Mouse (Mus musculus) layer of hippocampus, postnatal 14 days (tissue): Measurements from ENCODE around the gene Maf. TPM values are rescaled to one million over a fixed set of nuclear protein-coding genes. Genes with fewer than 3 reads are reported as not detected.

Experiments
- DNase-seq, 2 experiments: peaks; one replicate each; pipeline ENCODE4 v3.0.0; 2021 to 2022; ENCODE audit warnings: low spot score in 2 of 2, mixed read lengths in 1 of 2
- total RNA-seq, 2 experiments: library from RNA; stranded (reverse); gene quantifications; 2 replicates each; pipeline ENCODE4 v1.2.3; 2021

The Maf gene
- total RNA-seq, 2 experiments from 2014 or later, result 21.8 to 26.7 TPM

DNA sequence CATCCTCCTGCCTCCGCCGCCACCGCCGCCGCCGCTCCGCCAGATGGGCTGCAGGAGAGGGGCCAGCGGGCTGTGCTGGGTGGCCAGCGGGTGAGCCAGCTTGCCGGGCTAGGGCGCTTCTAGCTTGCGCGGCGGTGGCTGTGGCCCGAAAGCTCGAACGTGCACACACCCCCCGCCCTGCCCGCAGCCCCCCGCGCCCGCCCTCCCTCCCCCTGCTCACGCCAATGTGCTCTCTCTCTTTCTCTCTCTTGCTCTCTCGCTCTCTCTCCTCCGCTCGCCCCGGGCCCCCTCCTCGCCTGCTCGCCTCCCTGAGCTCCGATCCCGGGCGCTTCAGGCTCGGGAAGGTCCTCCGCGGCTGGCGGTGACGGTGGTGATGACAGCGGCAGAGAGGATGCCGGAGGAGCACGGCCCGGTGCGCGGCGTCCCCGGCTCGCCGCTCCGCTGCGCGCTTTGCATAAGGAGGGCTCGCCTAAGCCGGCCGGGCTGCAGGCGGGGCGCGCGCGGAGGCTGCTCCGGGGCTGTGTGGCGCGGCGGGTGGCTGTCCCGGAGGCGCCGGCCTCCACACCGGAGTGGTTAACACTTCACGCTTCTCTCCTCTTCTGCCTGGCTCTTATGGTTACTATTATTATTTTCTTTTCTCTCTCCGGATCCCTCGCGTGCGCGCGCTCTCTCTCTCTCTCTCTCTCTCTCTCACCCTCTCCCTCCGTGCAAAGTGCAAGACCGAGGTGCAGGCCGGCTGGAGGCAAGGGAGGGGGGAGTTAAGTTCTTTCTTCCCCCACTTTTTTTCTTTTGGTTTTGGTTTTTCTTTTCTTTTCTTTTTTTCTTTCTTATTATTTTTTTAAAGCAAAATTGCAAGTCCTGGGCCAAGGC lies 498 bp downstream of the Maf start:
- DNase-seq, result peak; percentile 26 to 47

DNA sequence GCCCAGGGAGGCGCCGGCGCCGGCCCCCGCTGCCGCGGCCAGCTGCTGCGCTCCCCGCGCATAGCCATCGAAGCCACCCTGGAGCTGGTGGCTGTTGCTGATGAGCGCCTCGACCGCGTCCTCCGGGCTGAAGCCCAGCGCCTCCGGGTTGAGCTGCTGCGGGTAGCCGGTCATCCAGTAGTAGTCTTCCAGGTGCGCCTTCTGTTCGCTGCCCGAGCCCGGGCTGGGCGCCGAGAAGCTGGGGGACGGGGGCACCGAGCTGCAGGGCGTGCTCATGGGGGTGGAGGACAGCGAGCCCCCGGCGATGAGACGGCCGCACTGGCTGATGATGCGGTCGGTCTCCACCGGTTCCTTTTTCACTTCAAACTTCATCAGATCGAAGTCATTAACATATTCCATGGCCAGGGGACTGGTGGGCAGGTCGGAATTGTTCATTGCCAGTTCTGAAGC lies 1.2 kb downstream of the Maf start:
- no peak for DNase-seq

DNA sequence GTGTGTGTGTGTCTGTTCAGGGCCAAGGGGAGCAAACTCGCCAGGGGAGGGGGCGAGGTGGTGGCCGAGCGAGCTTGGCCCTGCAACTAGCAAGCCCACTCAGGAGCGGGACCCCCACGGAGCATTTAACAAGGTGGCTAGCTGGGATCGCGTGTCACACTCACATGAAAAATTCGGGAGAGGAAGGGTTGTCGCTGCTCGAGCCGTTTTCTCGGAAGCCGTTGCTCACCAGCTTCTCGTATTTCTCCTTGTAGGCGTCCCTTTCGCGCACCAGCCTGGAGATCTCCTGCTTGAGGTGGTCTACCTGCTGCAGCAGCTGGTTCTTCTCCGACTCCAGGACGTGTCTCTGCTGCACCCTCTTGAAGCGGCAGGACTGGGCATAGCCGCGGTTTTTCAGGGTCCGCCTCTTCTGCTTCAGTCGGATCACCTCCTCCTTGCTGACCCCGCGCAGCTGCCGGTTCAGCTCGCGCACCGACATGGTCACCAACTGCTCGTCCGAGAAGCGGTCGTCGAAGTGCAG lies 1.9 kb downstream of the Maf start:
- peak; percentile 19 to 36 for DNase-seq

DNA sequence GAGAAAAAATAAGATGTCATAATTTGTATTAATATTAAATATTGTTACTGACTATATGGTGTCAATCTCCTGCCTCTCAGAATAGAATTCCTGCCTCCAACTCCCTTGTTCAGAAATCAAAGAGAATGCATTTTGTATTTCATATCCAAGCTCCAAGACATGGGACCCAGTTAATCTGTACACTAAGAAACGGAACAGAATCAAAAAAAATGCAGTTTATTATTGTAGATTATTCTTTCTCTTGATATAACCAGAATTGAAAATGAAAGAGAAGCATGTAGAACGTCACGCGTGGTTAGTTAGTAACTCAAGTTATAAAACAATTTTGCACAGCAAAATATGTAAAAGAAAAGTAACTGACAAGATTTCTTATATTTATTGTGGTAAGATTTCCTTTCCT lies 4.5 kb downstream of the Maf start:
- DNase-seq, result no peak

DNA sequence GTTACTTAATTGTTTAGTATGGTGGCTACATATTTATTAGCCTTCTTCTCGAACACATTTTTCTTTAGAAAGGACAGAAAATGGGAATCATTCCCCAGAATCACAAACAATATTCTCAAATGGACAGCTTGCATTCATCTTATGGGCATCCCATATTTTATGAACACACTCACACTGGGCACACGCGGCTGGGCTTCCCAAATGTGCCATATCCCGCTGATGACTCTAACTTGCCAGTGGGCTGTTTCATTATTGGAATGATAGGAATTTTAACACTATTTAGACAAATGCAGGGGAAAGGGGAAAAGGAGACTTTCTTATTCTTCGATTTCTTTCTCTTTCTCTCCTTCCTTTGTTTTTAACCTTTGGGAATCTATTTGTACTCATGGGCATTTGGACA lies 6.6 kb downstream of the Maf start:
- no peak for DNase-seq

DNA sequence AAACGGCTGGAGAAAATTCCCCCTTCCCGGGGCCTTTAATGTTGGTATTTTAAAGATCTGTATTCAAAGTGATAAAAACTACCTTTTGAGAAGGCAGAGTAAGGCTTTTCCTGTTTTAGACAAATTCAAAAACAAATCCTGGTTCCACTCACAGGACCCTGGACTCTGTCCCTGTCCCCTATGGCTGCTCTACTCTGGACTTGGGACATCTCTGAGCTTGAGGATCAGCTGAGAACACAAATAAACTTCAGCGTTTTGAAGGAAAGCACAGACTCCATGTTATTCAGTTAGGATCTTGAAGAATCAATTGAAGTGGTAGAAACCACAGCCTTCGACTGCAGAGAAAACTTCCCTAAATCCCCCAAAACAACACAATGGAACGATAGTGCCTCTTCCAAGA lies 8.4 kb downstream of the Maf start:
- no peak for DNase-seq

DNA sequence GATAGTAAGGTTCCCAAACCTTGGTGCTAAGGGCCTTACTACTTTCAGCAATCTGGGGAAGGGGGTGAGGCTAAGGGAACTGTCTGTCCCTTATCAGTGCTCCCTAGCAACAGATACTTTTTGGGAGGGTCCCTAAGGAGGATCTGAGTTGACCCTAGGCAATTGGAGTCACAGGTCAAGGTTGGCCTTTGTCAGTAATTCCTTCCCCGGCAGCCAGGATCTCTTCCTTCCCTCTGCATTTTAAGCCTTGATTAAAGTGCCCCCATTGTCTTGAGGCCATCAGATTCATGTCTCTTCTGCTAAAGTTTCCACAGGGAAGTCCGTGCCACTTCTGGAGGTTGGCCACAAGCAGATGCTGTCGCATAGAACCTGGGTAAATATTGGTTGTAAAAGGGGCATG lies 10.2 kb downstream of the Maf start:
- DNase-seq, result no peak

DNA sequence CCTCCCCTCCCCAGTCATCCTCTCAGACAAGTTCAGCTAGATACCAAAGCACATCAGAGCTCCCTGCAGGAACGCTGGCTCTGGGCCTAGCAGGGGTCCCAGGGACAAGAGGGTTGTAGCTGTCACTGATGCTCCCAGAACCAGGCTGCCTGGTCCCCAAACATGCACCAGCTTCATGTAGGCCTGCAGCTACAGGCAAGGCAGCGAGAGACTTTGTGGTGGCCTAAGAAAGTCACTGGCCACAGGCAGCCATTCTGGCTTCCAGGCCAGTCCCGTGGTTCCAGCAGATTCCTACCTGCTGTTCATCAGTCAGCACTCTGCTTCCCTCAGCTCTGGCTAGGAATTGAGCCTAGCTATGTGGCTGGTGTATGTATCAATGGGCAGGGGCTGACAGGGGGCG lies 10.9 kb downstream of the Maf start:
- DNase-seq, result no peak

DNA sequence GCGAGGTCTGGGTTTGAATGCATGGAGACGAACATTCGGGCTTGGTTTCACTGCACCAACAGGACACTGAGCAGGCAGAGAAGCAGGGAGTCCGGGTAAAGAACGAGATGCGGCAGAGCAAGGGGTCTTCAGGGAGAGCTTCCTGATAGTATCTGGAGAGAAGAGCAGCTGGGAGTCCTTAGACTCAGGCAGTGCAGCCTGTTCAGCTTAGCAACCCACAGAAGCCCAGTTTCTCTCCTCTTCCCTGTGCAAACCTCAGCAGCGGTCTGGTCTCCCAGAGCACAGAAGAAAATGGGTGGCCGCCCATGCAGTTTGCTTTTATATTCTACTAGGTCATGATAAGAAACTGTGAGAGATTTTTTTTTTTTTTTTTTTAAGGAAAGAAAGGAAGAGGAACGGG lies 20.2 kb downstream of the Maf start:
- DNase-seq, result no peak

DNA sequence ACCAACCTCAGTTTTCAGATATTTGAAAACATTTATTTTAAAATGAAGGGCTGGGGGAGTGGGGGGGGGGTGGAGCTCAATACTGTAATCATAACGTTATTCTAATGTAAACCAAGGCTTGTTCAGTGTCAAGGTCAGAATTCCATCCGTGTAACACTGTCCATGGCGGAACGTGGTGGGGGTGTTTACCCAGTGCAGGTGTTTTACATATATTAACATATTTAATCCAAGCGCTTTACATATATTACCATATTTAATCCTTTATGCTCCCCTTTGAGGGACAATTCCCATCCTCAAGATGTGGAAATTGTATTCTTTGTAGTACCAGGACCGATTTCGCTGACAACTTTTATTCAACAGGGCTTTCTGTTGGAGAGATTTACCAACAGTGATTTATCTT lies 24.3 kb downstream of the Maf start:
- DNase-seq, result no peak

DNA sequence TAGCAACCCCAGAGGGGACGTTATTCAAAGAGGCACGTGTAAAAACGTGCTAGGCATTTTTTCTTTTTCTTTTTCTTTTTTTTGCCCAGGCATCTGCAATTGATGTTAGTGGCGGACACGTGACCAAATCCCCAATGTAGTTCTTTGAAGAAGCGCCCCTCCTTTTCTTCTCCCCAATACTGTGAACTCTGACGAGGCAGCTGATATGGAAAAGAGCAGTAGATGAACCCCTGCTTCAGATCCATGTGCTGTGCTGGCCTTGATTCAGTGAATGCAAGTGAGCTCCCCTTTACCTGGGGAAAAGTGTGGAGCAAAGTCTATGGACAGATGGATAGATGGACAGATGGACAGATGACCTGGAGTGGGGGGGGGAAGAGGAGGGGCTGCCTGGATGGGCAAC lies 28.1 kb downstream of the Maf start:
- DNase-seq, result no peak

DNA sequence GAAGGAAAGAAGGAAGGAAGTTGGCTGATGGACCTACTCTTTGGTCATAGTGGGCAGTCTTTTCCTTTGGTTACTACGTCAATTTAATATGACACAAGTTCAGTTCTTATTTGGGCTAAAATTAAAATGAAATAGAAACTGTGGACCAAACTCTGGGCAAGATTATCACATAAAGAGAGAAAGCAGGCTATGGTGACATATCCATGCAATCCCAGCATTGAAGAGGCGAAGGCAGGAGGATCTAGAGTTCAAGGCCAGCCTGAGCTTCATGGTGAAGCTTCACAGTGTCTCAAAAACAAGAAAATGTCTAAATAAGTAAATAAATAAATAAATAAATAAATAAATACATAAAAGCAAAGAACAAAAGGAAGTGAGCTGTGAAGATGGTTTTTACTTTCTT lies 42.7 kb downstream of the Maf start:
- DNase-seq, result no peak

DNA sequence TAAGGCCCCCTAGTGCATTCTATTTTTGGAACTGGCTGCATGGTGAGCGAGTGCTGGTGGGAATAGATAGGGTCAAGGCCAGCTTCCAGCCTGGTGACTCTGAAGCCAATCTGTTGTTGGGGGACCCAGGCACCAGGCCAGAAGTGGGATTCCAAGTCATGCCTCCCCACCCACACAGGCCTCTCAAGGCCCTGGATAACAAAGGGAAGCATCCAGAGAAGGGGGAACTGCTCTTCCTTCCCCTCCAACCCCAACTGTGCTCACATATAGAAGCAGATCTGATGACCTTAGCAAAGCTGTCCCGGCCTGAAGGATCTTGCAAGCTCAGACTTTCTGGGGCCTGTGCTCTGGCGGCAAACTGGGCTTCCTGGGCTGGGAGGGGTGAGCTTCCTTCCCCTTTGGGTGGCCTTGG lies 57.5 kb downstream of the Maf start:
- peak in 1 of 2 experiments; percentile 18 for DNase-seq

DNA sequence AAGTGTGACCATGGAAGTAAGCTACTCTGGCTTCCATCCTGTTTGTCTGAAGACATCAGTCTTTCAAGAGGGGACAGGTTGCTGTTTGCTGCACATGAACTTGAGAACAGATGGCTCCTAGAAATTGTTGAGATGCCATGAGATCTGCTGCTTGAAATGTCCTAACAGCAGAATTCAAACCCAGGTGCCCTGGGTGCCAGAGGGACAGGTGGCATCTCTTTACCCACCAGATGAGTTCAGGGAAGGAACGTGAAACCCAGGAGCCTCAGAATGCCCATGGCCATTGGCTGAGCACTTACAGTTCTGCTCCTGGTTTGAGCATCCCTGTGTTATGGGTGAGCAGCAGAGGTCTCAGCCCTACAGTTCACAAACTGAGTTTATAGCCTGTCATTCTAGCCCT lies 62.5 kb downstream of the Maf start:
- DNase-seq, result no peak

DNA sequence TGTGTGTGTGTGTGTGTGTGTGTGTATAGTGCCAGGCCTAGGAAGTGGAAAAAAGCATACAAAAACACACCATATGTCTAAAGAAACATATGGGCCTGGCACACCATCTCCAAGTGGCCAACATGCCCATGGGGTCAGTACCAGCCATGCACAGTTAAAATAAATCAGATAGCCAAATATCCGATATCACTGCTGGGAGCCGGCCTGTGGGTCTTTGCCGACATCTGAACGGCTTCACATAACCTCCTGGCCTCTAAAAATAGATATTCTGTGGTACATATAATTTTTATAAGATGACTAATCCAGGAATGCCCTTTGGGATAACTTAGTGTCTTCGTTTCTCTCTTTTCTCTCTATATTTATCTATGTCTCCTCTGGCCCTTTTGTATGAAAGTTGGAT lies 65.7 kb downstream of the Maf start:
- DNase-seq, result no peak

DNA sequence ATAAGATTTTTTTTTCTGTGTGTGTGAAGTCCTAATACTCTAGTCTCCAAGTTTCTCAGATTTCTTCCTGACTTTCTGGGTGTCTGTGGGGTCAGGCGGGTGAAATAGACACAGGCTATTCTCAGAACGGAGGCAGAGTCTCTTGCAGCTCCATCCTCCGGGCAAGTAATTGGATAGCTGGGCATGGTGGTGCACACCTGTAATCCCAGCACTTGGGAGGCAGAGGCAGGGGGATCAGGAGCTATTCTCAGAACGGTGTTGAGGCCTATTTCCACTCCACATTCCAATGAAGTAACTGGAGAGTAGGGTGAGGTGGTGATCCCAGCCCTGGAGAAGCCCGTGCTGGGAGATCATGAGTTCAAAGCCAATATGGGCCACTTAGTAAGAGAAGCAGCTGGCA lies 67.6 kb downstream of the Maf start:
- no peak for DNase-seq

DNA sequence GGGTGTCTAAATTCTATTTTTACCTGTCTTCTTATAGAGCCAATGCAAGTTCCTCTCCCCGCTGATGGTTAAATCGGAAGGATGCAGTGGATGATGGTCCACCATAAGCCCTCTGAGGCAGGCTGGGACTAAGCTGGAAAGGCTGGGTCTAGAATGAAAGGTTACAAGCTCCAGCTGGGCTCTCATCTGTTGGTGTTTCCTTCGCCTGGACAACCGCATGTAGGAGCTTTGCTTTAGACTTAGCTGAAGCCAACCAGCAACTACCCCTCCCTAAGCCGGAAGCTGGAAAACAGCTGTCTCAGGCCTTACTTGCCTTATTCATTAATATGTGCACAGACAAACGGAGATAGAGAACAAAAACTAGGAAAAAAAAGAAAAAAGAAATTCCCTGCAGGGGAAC lies 70.8 kb downstream of the Maf start:
- DNase-seq, result no peak
